Mouse (Mus musculus): ENCODE measurements around the gene Rabl3.

The Rabl3 gene

GRCm38 (mm10) chr16:37539611-37540580, at the start of gene Rabl3, which contains the start of gene Gtf2e1:
Rabl3 (plus strand) TSS chr16:37539885.
Gtf2e1 (minus strand) TSS chr16:37539789.
- DNase-seq = peak; percentile 98

- DNase-seq = no peak
Observed at GRCm38 (mm10) chr16:37495017-37495416, 44.7 kb upstream of the Rabl3 start.

- DNase-seq = no peak
Observed at GRCm38 (mm10) chr16:37498581-37498980, 41.1 kb upstream of the Rabl3 start.

- no peak for DNase-seq
Observed at GRCm38 (mm10) chr16:37504517-37504916, 35.2 kb upstream of the Rabl3 start.

- no peak for DNase-seq
Observed at GRCm38 (mm10) chr16:37506751-37507150, 32.9 kb upstream of the Rabl3 start.

GRCm38 (mm10) chr16:37511489-37511888, 28.2 kb upstream of the Rabl3 start:
- DNase-seq = no peak

GRCm38 (mm10) chr16:37514644-37515043, 25.0 kb upstream of the Rabl3 start:
- DNase-seq = no peak

- no peak for DNase-seq
Observed at GRCm38 (mm10) chr16:37516376-37516993, 23.2 kb upstream of the Rabl3 start.

- DNase-seq = no peak
Observed at GRCm38 (mm10) chr16:37517596-37518211, 22.0 kb upstream of the Rabl3 start.

- no peak for DNase-seq
Observed at GRCm38 (mm10) chr16:37518662-37519061, 21.0 kb upstream of the Rabl3 start.

GRCm38 (mm10) chr16:37519721-37520120, 20.0 kb upstream of the Rabl3 start:
- DNase-seq = no peak

- DNase-seq = no peak
Observed at GRCm38 (mm10) chr16:37520190-37521040, 19.3 kb upstream of the Rabl3 start.

GRCm38 (mm10) chr16:37522100-37522697, 17.5 kb upstream of the Rabl3 start:
- DNase-seq = no peak

- DNase-seq = no peak
Observed at GRCm38 (mm10) chr16:37525121-37525520, 14.6 kb upstream of the Rabl3 start.

- DNase-seq = no peak
Observed at GRCm38 (mm10) chr16:37526688-37527223, 12.9 kb upstream of the Rabl3 start.

GRCm38 (mm10) chr16:37530170-37530569, 9.5 kb upstream of the Rabl3 start:
- no peak for DNase-seq

- DNase-seq = no peak
Observed at GRCm38 (mm10) chr16:37532046-37532445, 7.6 kb upstream of the Rabl3 start.

- DNase-seq = no peak
Observed at GRCm38 (mm10) chr16:37533369-37534068, 6.2 kb upstream of the Rabl3 start.

GRCm38 (mm10) chr16:37539240-37539610, 460 bp upstream of the Rabl3 start:
- DNase-seq = no peak

GRCm38 (mm10) chr16:37540776-37541175, 1.1 kb downstream of the Rabl3 start:
- no peak for DNase-seq

GRCm38 (mm10) chr16:37546312-37546711, 6.6 kb downstream of the Rabl3 start:
- no peak for DNase-seq

Measured in kidney, adult 11 months (tissue).